Mouse (Mus musculus): ENCODE measurements at regions not wholly inside any gene's neighbourhood (a gene's known extent, or its start where the extent isn't known, plus 50 kb on each side); places are given as distances from the start of the nearest gene placed in this dataset.

GRCm38 (mm10) chr6:66200136-66200790, 247.9 kb downstream of the 4930544G11Rik start:
- ATAC-seq (ENCODE audit: insufficient read depth, low FRiP score, low TSS enrichment): no peak
- H3K27ac ChIP-seq (ENCODE audit: low read depth, low read length): no peak overlapping the region

GRCm38 (mm10) chr6:66206197-66206925, 254.0 kb downstream of the 4930544G11Rik start:
- WGBS: 56% methylated on average over 5 of the region's 5 CpGs
- Histone ChIP-seq H3K27ac (ENCODE audit: low read depth, low read length) (no peak overlapping the region), H3K4me1 (ENCODE audit: control insufficient read depth, insufficient read depth, low read length) (no peaks in the 10 kb centered on the region), H3K4me3 (ENCODE audit: low read depth, low read length) (no peak overlapping the region), H3K36me3 (ENCODE audit: control insufficient read depth, insufficient read depth, low read length) (no peaks in the 10 kb centered on the region), H3K4me2 (ENCODE audit: low read depth) (no peak overlapping the region), H3K27me3 (ENCODE audit: control insufficient read depth, insufficient read depth, low read length) (no peaks in the 10 kb centered on the region), H3K9me3 (ENCODE audit: control insufficient read depth, low read length) (no peaks in the 10 kb centered on the region), H3K9ac (ENCODE audit: low read length) (no peak overlapping the region)
- no peak for ATAC-seq (ENCODE audit: insufficient read depth, low FRiP score, low TSS enrichment)
- no peak for DNase-seq (ENCODE audit: low spot score)

More at GRCm38 (mm10) chr6:66200136-66200790, 247.9 kb downstream of the 4930544G11Rik start:
- Histone ChIP-seq H3K4me3 (ENCODE audit: low read depth, low read length) (no peak overlapping the region), H3K36me3 (ENCODE audit: control insufficient read depth, insufficient read depth, low read length) (no peaks in the 10 kb centered on the region), H3K4me1 (ENCODE audit: control insufficient read depth, insufficient read depth, low read length) (peaks cover 2% of the 10 kb centered on the region; the same call in 1 of the 2 replicates), H3K4me2 (ENCODE audit: low read depth) (no peak overlapping the region), H3K27me3 (ENCODE audit: control insufficient read depth, insufficient read depth, low read length) (no peaks in the 10 kb centered on the region), H3K9ac (ENCODE audit: low read length) (no peak overlapping the region), H3K9me3 (ENCODE audit: control insufficient read depth, low read length) (no peaks in the 10 kb centered on the region)
- peak; percentile 20 for DNase-seq (ENCODE audit: low spot score)
- WGBS: 46% methylated on average over 6 of the region's 6 CpGs

- Histone ChIP-seq H3K36me3 (ENCODE audit: control insufficient read depth, insufficient read depth, low read length) (no peaks in the 10 kb centered on the region), H3K27me3 (ENCODE audit: control insufficient read depth, insufficient read depth, low read length) (no peaks in the 10 kb centered on the region), H3K9ac (ENCODE audit: low read length) (no peak overlapping the region), H3K4me1 (ENCODE audit: control insufficient read depth, insufficient read depth, low read length) (no peaks in the 10 kb centered on the region), H3K9me3 (ENCODE audit: control insufficient read depth, low read length) (no peaks in the 10 kb centered on the region), H3K4me3 (ENCODE audit: low read depth, low read length) (no peak overlapping the region), H3K4me2 (ENCODE audit: low read depth) (no peak overlapping the region), H3K27ac (ENCODE audit: low read depth, low read length) (no peak overlapping the region)
- no peak for ATAC-seq (ENCODE audit: insufficient read depth, low FRiP score, low TSS enrichment)
- DNase-seq (ENCODE audit: low spot score): no peak
- 49% methylated on average over 2 of the region's 2 CpGs for WGBS
Observed at GRCm38 (mm10) chr6:66217543-66217942, 265.1 kb downstream of the 4930544G11Rik start.

- ATAC-seq (ENCODE audit: insufficient read depth, low FRiP score, low TSS enrichment) (peak; percentile 38; the same call in 1 of the 2 replicates), DNase-seq (ENCODE audit: low spot score) (no peak)
- 76% methylated on average over 4 of the region's 4 CpGs for WGBS
Observed at GRCm38 (mm10) chr6:66224164-66224903, 271.9 kb downstream of the 4930544G11Rik start.

GRCm38 (mm10) chr6:66236368-66236767, 284.0 kb downstream of the 4930544G11Rik start:
- no peak for ATAC-seq (ENCODE audit: insufficient read depth, low FRiP score, low TSS enrichment)

More at GRCm38 (mm10) chr6:66224164-66224903, 271.9 kb downstream of the 4930544G11Rik start:
- H3K9me3 ChIP-seq (ENCODE audit: control insufficient read depth, low read length): no peaks in the 10 kb centered on the region
- no peaks in the 10 kb centered on the region for H3K27me3 ChIP-seq (ENCODE audit: control insufficient read depth, insufficient read depth, low read length)
- no peak overlapping the region for H3K4me3 ChIP-seq (ENCODE audit: low read depth, low read length)
- no peaks in the 10 kb centered on the region for H3K4me1 ChIP-seq (ENCODE audit: control insufficient read depth, insufficient read depth, low read length)
- H3K36me3 ChIP-seq (ENCODE audit: control insufficient read depth, insufficient read depth, low read length): no peaks in the 10 kb centered on the region
- H3K27ac ChIP-seq (ENCODE audit: low read depth, low read length): no peak overlapping the region
- H3K9ac ChIP-seq (ENCODE audit: low read length): no peak overlapping the region
- no peak overlapping the region for H3K4me2 ChIP-seq (ENCODE audit: low read depth)

GRCm38 (mm10) chr6:66255378-66255777, 279.8 kb upstream of the Mad2l1 start:
- Histone ChIP-seq H3K27me3 (ENCODE audit: control insufficient read depth, insufficient read depth, low read length) (no peaks in the 10 kb centered on the region), H3K9ac (ENCODE audit: low read length) (no peak overlapping the region), H3K4me2 (ENCODE audit: low read depth) (no peak overlapping the region), H3K27ac (ENCODE audit: low read depth, low read length) (no peak overlapping the region), H3K9me3 (ENCODE audit: control insufficient read depth, low read length) (no peaks in the 10 kb centered on the region), H3K36me3 (ENCODE audit: control insufficient read depth, insufficient read depth, low read length) (no peaks in the 10 kb centered on the region), H3K4me1 (ENCODE audit: control insufficient read depth, insufficient read depth, low read length) (no peaks in the 10 kb centered on the region), H3K4me3 (ENCODE audit: low read depth, low read length) (no peak overlapping the region)
- ATAC-seq (ENCODE audit: insufficient read depth, low FRiP score, low TSS enrichment) (no peak), DNase-seq (ENCODE audit: low spot score) (no peak)
- 82% methylated on average over 4 of the region's 4 CpGs for WGBS

More at GRCm38 (mm10) chr6:66236368-66236767, 284.0 kb downstream of the 4930544G11Rik start:
- no peaks in the 10 kb centered on the region for H3K4me1 ChIP-seq (ENCODE audit: control insufficient read depth, insufficient read depth, low read length)
- H3K27me3 ChIP-seq (ENCODE audit: control insufficient read depth, insufficient read depth, low read length): no peaks in the 10 kb centered on the region
- no peaks in the 10 kb centered on the region for H3K9me3 ChIP-seq (ENCODE audit: control insufficient read depth, low read length)
- H3K4me2 ChIP-seq (ENCODE audit: low read depth): no peak overlapping the region
- DNase-seq (ENCODE audit: low spot score): no peak
- H3K4me3 ChIP-seq (ENCODE audit: low read depth, low read length): no peak overlapping the region
- H3K27ac ChIP-seq (ENCODE audit: low read depth, low read length): no peak overlapping the region
- H3K9ac ChIP-seq (ENCODE audit: low read length): no peak overlapping the region
- 85% methylated on average over 2 of the region's 2 CpGs for WGBS
- H3K36me3 ChIP-seq (ENCODE audit: control insufficient read depth, insufficient read depth, low read length): no peaks in the 10 kb centered on the region

GRCm38 (mm10) chr6:66263429-66263828, 271.8 kb upstream of the Mad2l1 start:
- no peaks in the 10 kb centered on the region for H3K27me3 ChIP-seq (ENCODE audit: control insufficient read depth, insufficient read depth, low read length)
- no peak overlapping the region for H3K4me3 ChIP-seq (ENCODE audit: low read depth, low read length)
- DNase-seq (ENCODE audit: low spot score) (no peak), ATAC-seq (ENCODE audit: insufficient read depth, low FRiP score, low TSS enrichment) (no peak)
- H3K4me1 ChIP-seq (ENCODE audit: control insufficient read depth, insufficient read depth, low read length): no peaks in the 10 kb centered on the region
- no peak overlapping the region for H3K27ac ChIP-seq (ENCODE audit: low read depth, low read length)
- 84% methylated on average over 3 of the region's 3 CpGs for WGBS
- H3K9ac ChIP-seq (ENCODE audit: low read length): no peak overlapping the region
- no peak overlapping the region for H3K4me2 ChIP-seq (ENCODE audit: low read depth)
- no peaks in the 10 kb centered on the region for H3K36me3 ChIP-seq (ENCODE audit: control insufficient read depth, insufficient read depth, low read length)
- H3K9me3 ChIP-seq (ENCODE audit: control insufficient read depth, low read length): no peaks in the 10 kb centered on the region

- DNase-seq (ENCODE audit: low spot score): no peak
- no peak overlapping the region for H3K4me2 ChIP-seq (ENCODE audit: low read depth)
- WGBS: 84% methylated on average over 1 of the region's 1 CpGs
- no peak for ATAC-seq (ENCODE audit: insufficient read depth, low FRiP score, low TSS enrichment)
- no peak overlapping the region for H3K27ac ChIP-seq (ENCODE audit: low read depth, low read length)
- no peak overlapping the region for H3K4me3 ChIP-seq (ENCODE audit: low read depth, low read length)
- H3K27me3 ChIP-seq (ENCODE audit: control insufficient read depth, insufficient read depth, low read length): no peaks in the 10 kb centered on the region
- no peaks in the 10 kb centered on the region for H3K9me3 ChIP-seq (ENCODE audit: control insufficient read depth, low read length)
- H3K36me3 ChIP-seq (ENCODE audit: control insufficient read depth, insufficient read depth, low read length): no peaks in the 10 kb centered on the region
- H3K9ac ChIP-seq (ENCODE audit: low read length): no peak overlapping the region
- H3K4me1 ChIP-seq (ENCODE audit: control insufficient read depth, insufficient read depth, low read length): no peaks in the 10 kb centered on the region
Observed at GRCm38 (mm10) chr6:66263918-66264317, 271.3 kb upstream of the Mad2l1 start.
